Mouse (Mus musculus) MEL (cell line): ENCODE measurements around the gene Foxn4. TPM values are rescaled to one million over a fixed set of nuclear protein-coding genes. Genes with fewer than 3 reads are reported as not detected.

ENCODE experiments used
- DNase-seq: peaks from one replicate; pipeline ENCODE4 v3.0.0; 2011; ENCODE audit warnings: low read depth, low spot score
- H3K27ac ChIP-seq: 2 replicates; pipeline ENCODE4 v1.5.1; 2012; ENCODE audit warnings: low read depth, mild to moderate bottlenecking, control low read depth, low read length, moderate library complexity; ENCODE audit not compliant: control insufficient read depth
- H3K27me3 ChIP-seq, 2 experiments: fragments of 150-350 bp in 1 of 2; sonication (generic) in 1 of 2; 2 replicates each; pipeline ENCODE4 v1.6.1; 2012; ENCODE audit warnings: low read length in 2 of 2, mild to moderate bottlenecking in 2 of 2, improper control_type of control experiment in 1 of 2, moderate library complexity in 1 of 2; ENCODE audit not compliant: insufficient read depth in 2 of 2, control insufficient read depth in 1 of 2
- H3K36me3 ChIP-seq, 2 experiments: 2 replicates each; pipeline ENCODE4 v1.6.1; 2012 to 2014; ENCODE audit warnings: low read length in 2 of 2, improper control_type of control experiment in 1 of 2, inconsistent platforms in 1 of 2, mild to moderate bottlenecking in 1 of 2; ENCODE audit not compliant: insufficient read depth in 2 of 2, control insufficient read depth in 1 of 2
- H3K4me1 ChIP-seq, 2 experiments: fragments of 150-350 bp in 1 of 2; sonication (generic) in 1 of 2; 2 replicates each; pipeline ENCODE4 v1.6.1; 2012; ENCODE audit warnings: low read length in 2 of 2, improper control_type of control experiment in 1 of 2, mild to moderate bottlenecking in 1 of 2; ENCODE audit not compliant: insufficient read depth in 2 of 2, control insufficient read depth in 1 of 2
- H3K4me3 ChIP-seq, 2 experiments: fragments of 150-350 bp in 1 of 2; sonication (generic) in 1 of 2; 2 replicates each; pipeline ENCODE4 v1.5.1; 2012; ENCODE audit warnings: low read depth in 2 of 2, low read length in 2 of 2, mild to moderate bottlenecking in 2 of 2, moderate library complexity in 2 of 2, control low read depth in 1 of 2, improper control_type of control experiment in 1 of 2; ENCODE audit not compliant: control insufficient read depth in 1 of 2, insufficient read depth in 1 of 2
- H3K79me2 ChIP-seq: 2 replicates; pipeline ENCODE4 v1.6.1; 2012; ENCODE audit warnings: mild to moderate bottlenecking, low read length, moderate library complexity; ENCODE audit not compliant: control insufficient read depth, poor library complexity, insufficient read depth
- H3K9ac ChIP-seq: 2 replicates; pipeline ENCODE4 v1.6.1; 2012; ENCODE audit warnings: low read depth, mild to moderate bottlenecking, control low read depth, low read length, moderate library complexity; ENCODE audit not compliant: control insufficient read depth, poor library complexity, severe bottlenecking
- H3K9me3 ChIP-seq: fragments of 150-350 bp; sonication (generic); replicated peaks from 2 replicates; pipeline ENCODE4 v1.6.1; 2012; ENCODE audit warnings: mild to moderate bottlenecking, low read length, improper control_type of control experiment, moderate library complexity; ENCODE audit not compliant: insufficient read depth
- CTCF ChIP-seq, 3 experiments: IDR thresholded peaks in 2 of 3; conservative IDR thresholded peaks in 1 of 3; 2 replicates each; pipeline ENCODE4 v1.5.1; 2011 to 2012; ENCODE audit warnings: low read length in 3 of 3, low read depth in 2 of 3, mild to moderate bottlenecking in 2 of 3, improper control_type of control experiment in 1 of 3, inconsistent platforms in 1 of 3, mixed read lengths in 1 of 3, moderate library complexity in 1 of 3; ENCODE audit not compliant: control insufficient read depth in 1 of 3, insufficient read depth in 1 of 3, poor library complexity in 1 of 3, severe bottlenecking in 1 of 3
- ELF1 ChIP-seq: IDR thresholded peaks from 2 replicates; pipeline ENCODE4 v1.6.1; 2014; ENCODE audit warnings: low read depth, mild to moderate bottlenecking, inconsistent platforms, low read length, improper control_type of control experiment, moderate library complexity
- EP300 ChIP-seq, 2 experiments: IDR thresholded peaks; 2 replicates each; pipeline ENCODE4 v1.6.1; 2011; ENCODE audit warnings: improper control_type of control experiment in 2 of 2, low read length in 2 of 2, low read depth in 1 of 2, mild to moderate bottlenecking in 1 of 2
- GABPA ChIP-seq: IDR thresholded peaks from 2 replicates; pipeline ENCODE4 v1.6.1; 2012; ENCODE audit warnings: low read depth, mild to moderate bottlenecking, inconsistent platforms, low read length, improper control_type of control experiment, moderate library complexity
- HCFC1 ChIP-seq: IDR thresholded peaks from 2 replicates; pipeline ENCODE4 v1.6.1; 2012; ENCODE audit warnings: low read depth, mild to moderate bottlenecking, inconsistent platforms, low read length, improper control_type of control experiment, moderate library complexity
- MAFK ChIP-seq: IDR thresholded peaks from 2 replicates; pipeline ENCODE4 v1.6.1; 2011; ENCODE audit warnings: low read depth, mild to moderate bottlenecking, low read length, improper control_type of control experiment, borderline replicate concordance
- MAZ ChIP-seq: IDR thresholded peaks from 2 replicates; pipeline ENCODE4 v1.6.1; 2012; ENCODE audit warnings: low read depth, mild to moderate bottlenecking, inconsistent platforms, low read length, improper control_type of control experiment
- MEF2A ChIP-seq: IDR thresholded peaks from 2 replicates; pipeline ENCODE4 v1.6.1; 2014; ENCODE audit warnings: low read depth, mild to moderate bottlenecking, inconsistent platforms, low read length, improper control_type of control experiment; ENCODE audit not compliant: poor library complexity, insufficient replicate concordance, severe bottlenecking; ENCODE audit errors: extremely low read depth
- MXI1 ChIP-seq: IDR thresholded peaks from 2 replicates; pipeline ENCODE4 v1.6.1; 2011; ENCODE audit warnings: mild to moderate bottlenecking, low read depth, low read length, improper control_type of control experiment
- MYB ChIP-seq: IDR thresholded peaks from 2 replicates; pipeline ENCODE4 v1.6.1; 2011; ENCODE audit warnings: mild to moderate bottlenecking, low read depth, low read length, improper control_type of control experiment
- MYC ChIP-seq: IDR thresholded peaks from 2 replicates; pipeline ENCODE4 v1.6.1; 2011; ENCODE audit warnings: low read depth, mild to moderate bottlenecking, low read length, improper control_type of control experiment, moderate library complexity
- NELFE ChIP-seq: IDR thresholded peaks from 2 replicates; pipeline ENCODE4 v1.6.1; 2011; ENCODE audit warnings: low read depth, low read length, improper control_type of control experiment
- POLR2AphosphoS5 ChIP-seq: IDR thresholded peaks from 2 replicates; pipeline ENCODE4 v1.6.1; 2012; ENCODE audit warnings: low read depth, borderline replicate concordance, mild to moderate bottlenecking, inconsistent platforms, low read length, moderate library complexity, mixed read lengths
- RAD21 ChIP-seq: IDR thresholded peaks from 2 replicates; pipeline ENCODE4 v1.6.1; 2011; ENCODE audit warnings: mild to moderate bottlenecking, low read depth, low read length, improper control_type of control experiment
- SIN3A ChIP-seq: IDR thresholded peaks from 2 replicates; pipeline ENCODE4 v1.6.1; 2012; ENCODE audit warnings: low read length, improper control_type of control experiment, inconsistent platforms
- SMC3 ChIP-seq: IDR thresholded peaks from 2 replicates; pipeline ENCODE4 v1.6.1; 2011; ENCODE audit warnings: low read depth, low read length, improper control_type of control experiment
- TBP ChIP-seq: IDR thresholded peaks from 2 replicates; pipeline ENCODE4 v1.8.0; 2011; ENCODE audit warnings: low read depth, low read length, improper control_type of control experiment
- TCF12 ChIP-seq: IDR thresholded peaks from 2 replicates; pipeline ENCODE4 v1.6.1; 2014; ENCODE audit warnings: low read depth, mild to moderate bottlenecking, inconsistent platforms, low read length, improper control_type of control experiment, moderate library complexity
- USF1 ChIP-seq: IDR thresholded peaks from 2 replicates; pipeline ENCODE4 v1.6.1; 2014; ENCODE audit warnings: low read depth, mild to moderate bottlenecking, inconsistent platforms, low read length, improper control_type of control experiment, moderate library complexity
- USF2 ChIP-seq, 2 experiments: IDR thresholded peaks; 2 replicates each; pipeline ENCODE4 v1.6.1; 2011 to 2012; ENCODE audit warnings: improper control_type of control experiment in 2 of 2, low read length in 2 of 2, borderline replicate concordance in 1 of 2, inconsistent platforms in 1 of 2, low read depth in 1 of 2, mild to moderate bottlenecking in 1 of 2; ENCODE audit not compliant: insufficient read depth in 1 of 2
- ZC3H11A ChIP-seq: IDR thresholded peaks from 2 replicates; pipeline ENCODE4 v1.6.1; 2012; ENCODE audit warnings: low read depth, mild to moderate bottlenecking, inconsistent platforms, low read length, improper control_type of control experiment
- ZMIZ1 ChIP-seq: IDR thresholded peaks from 2 replicates; pipeline ENCODE4 v1.6.1; 2012; ENCODE audit warnings: low read depth, mild to moderate bottlenecking, inconsistent platforms, low read length, improper control_type of control experiment, moderate library complexity
- polyA plus RNA-seq, 2 experiments: library from polyadenylated mRNA; stranded (reverse) in 1 of 2; unstranded in 1 of 2; fragments of >175 nt in 1 of 2; fragments of >200 nt in 1 of 2; gene quantifications; 2 replicates each; pipeline versions ENCODE4 v1.2.1 to v1.2.4; 2012; ENCODE audit warnings: low replicate concordance in 2 of 2, low read depth in 1 of 2; ENCODE audit not compliant: insufficient read length in 2 of 2, insufficient read depth in 1 of 2, missing spikeins in 1 of 2
- total RNA-seq: library from RNA; depleted of rRNA; stranded (reverse); fragments of 300-350 nt; gene quantifications from 2 replicates; pipeline ENCODE4 v1.2.3, GENCODE M21; 2012

The Foxn4 gene
- total and polyA plus RNA-seq, 3 experiments = 0.07 TPM; not detected in 2

- DNase-seq = no peak
- H3K9me3 ChIP-seq = no peaks in the 10 kb centered on the region
Measured at GRCm38 (mm10) chr5:114264791-114265190, 8.8 kb downstream of the Foxn4 start.

GRCm38 (mm10) chr5:114264030-114264459, 9.6 kb downstream of the Foxn4 start:
- Histone ChIP-seq H3K27me3 (no peaks in the 10 kb centered on the region), H3K9me3 (no peaks in the 10 kb centered on the region), H3K36me3 (no peaks in the 10 kb centered on the region; a peak in 1 of 4 replicates)
- TF ChIP-seq MAZ (no peak), POLR2AphosphoS5 (no peak), MAFK (no peak)
- TF ChIP-seq, all 39 proteins: peak for 0
- DNase-seq = no peak
- Histone ChIP-seq H3K79me2 (no peaks in the 10 kb centered on the region), H3K4me1 (peaks cover 3 to 5% of the 10 kb centered on the region in 2 experiments), H3K27ac (no peak overlapping the region), H3K9ac (no peak overlapping the region), H3K4me3 (no peak overlapping the region)

More at GRCm38 (mm10) chr5:114264791-114265190, 8.8 kb downstream of the Foxn4 start:
- Histone ChIP-seq H3K27me3 (no peaks in the 10 kb centered on the region), H3K27ac (no peak overlapping the region), H3K4me3 (no peak overlapping the region), H3K9ac (no peak overlapping the region), H3K79me2 (no peaks in the 10 kb centered on the region), H3K4me1 (peaks cover 3 to 12% of the 10 kb centered on the region in 2 experiments), H3K36me3 (no peaks in the 10 kb centered on the region; a peak in 1 of 4 replicates)
- no peak for TF ChIP-seq MEF2A
- no peak for TF ChIP-seq ZMIZ1
- TF ChIP-seq POLR2AphosphoS5 = no peak
- no peak for TF ChIP-seq USF2 (IDR thresholded peaks at IDR 0.05; ENCODE audit: borderline replicate concordance in 1 of 2, insufficient read depth in 1 of 2, low read depth in 1 of 2, low read length in 2 of 2)
- no peak for TF ChIP-seq TBP
- TF ChIP-seq TCF12 = no peak
- no peak for TF ChIP-seq GABPA
- TF ChIP-seq CTCF (IDR thresholded peaks at IDR 0.05 in 2 of 3, conservative IDR thresholded peaks at IDR 0.05 in 1 of 3; ENCODE audit: control insufficient read depth in 1 of 3, insufficient read depth in 1 of 3, low read depth in 2 of 3, low read length in 3 of 3, poor library complexity in 1 of 3, severe bottlenecking in 1 of 3) = no peak
- TF ChIP-seq MXI1 = no peak
- TF ChIP-seq MYB = no peak
- TF ChIP-seq EP300 (IDR thresholded peaks at IDR 0.05; ENCODE audit: low read depth in 1 of 2, low read length in 2 of 2) = no peak

- Histone ChIP-seq H3K9ac (no peak overlapping the region), H3K27ac (no peak overlapping the region), H3K4me3 (no peak overlapping the region), H3K9me3 (no peaks in the 10 kb centered on the region), H3K27me3 (no peaks in the 10 kb centered on the region), H3K4me1 (no peaks in the 10 kb centered on the region; a peak in 1 of 4 replicates), H3K79me2 (no peaks in the 10 kb centered on the region), H3K36me3 (no peaks in the 10 kb centered on the region; a peak in 1 of 4 replicates)
- TF ChIP-seq EP300 (IDR thresholded peaks at IDR 0.05; ENCODE audit: low read depth in 1 of 2, low read length in 2 of 2) = peak in 1 of 2 experiments; percentile 25; a peak in 2 of 4 replicates
- peak; percentile 66; the same call in 1 of the 2 replicates for TF ChIP-seq MEF2A
- TF ChIP-seq ELF1 = peak; percentile 76; the same call in 1 of the 2 replicates
- no peak for TF ChIP-seq MYC
- peak; percentile 50; the same call in 1 of the 2 replicates for TF ChIP-seq SIN3A
- TF ChIP-seq SMC3 = no peak
- peak; percentile 72 for TF ChIP-seq HCFC1
- TF ChIP-seq USF1 = no peak
- TF ChIP-seq RAD21 = no peak
- no peak for TF ChIP-seq ZC3H11A
- no peak for TF ChIP-seq NELFE
- DNase-seq = peak; percentile 62
Measured at GRCm38 (mm10) chr5:114261494-114261893, 12.1 kb downstream of the Foxn4 start.
